Mouse (Mus musculus): ENCODE data around the gene Vps13d. TPM values are rescaled to one million over a fixed set of nuclear protein-coding genes. Genes with fewer than 3 reads are reported as not detected.

The Vps13d gene
- total and polyA plus RNA-seq, 2 experiments from 2014 or later = 7.8 to 35.3 TPM

DNA sequence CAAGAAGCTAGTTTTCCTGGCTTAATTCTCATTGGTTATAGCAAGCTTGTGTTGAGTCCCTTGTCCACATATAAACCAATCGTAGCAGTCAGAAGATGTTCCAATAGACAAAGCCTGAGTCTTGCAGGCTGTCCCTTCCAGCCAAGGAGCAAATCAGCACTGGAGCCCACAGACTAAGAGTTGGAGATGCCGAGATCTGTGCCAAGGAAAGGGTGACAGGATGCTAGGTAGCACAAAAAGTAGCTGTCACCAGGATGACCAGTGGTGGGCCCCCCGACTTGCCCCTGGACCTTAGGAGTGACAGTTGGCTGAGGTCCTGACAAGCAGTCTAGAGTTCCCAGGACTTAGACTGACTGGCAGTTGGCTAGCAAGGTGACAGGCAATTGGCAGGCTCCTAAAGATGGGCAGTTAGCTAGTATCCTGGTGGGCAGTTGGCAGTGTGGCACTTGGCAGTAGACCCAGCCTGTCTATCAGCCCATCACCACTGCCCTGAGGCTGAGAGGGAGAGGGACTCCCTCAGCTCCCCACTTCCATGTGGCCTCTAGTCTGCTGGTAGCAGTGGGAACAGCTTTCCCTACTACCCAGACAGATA, 258.1 kb downstream of the Vps13d start:
- TF ChIP-seq CTCF (IDR thresholded peaks at IDR 0.05; ENCODE audit: low read depth) = peak; percentile 28; the same call in 1 of the 2 replicates
- Histone ChIP-seq H3K27ac (no peak overlapping the region), H3K4me3 (ENCODE audit: low read length) (no peak overlapping the region), H3K4me1 (ENCODE audit: insufficient read depth, low read length) (no peaks in the 10 kb centered on the region), H3K36me3 (ENCODE audit: insufficient read depth, low read length) (no peaks in the 10 kb centered on the region), H3K4me2 (ENCODE audit: low read depth, low read length) (no peak overlapping the region), H3K9me3 (ENCODE audit: low read length) (no peaks in the 10 kb centered on the region), H3K27me3 (ENCODE audit: insufficient read depth, low read length) (no peaks in the 10 kb centered on the region), H3K9ac (replicated peaks; ENCODE audit: low read length) (no peak overlapping the region)
- ATAC-seq (peak; percentile 96), DNase-seq (ENCODE audit: low spot score) (peak; percentile 77)
- 38% methylated on average over 3 of the region's 3 CpGs for WGBS

DNA sequence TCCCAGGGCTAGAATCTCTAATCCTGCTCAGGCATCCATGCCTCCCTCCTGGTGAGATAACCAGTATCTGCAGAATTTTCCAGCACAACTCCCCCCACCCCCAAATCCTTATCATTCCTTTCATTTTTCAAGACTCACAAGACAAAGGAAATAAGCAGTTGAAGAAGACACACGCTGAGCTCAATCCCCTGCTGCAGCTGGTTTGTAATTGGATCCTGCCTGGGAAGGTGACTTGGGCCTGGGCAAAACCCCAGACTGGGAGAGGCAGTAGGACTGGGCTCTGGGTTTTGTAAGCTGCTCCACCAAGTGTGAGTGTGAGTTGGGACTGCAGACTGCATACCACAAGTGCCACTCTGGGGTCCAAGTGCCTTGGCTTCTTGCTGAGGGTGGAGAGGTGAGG, 260.3 kb downstream of the Vps13d start:
- Histone ChIP-seq H3K27me3 (ENCODE audit: insufficient read depth, low read length) (no peaks in the 10 kb centered on the region), H3K4me3 (ENCODE audit: low read length) (no peak overlapping the region), H3K36me3 (ENCODE audit: insufficient read depth, low read length) (no peaks in the 10 kb centered on the region), H3K4me1 (ENCODE audit: insufficient read depth, low read length) (no peaks in the 10 kb centered on the region), H3K9ac (replicated peaks; ENCODE audit: low read length) (no peak overlapping the region), H3K4me2 (ENCODE audit: low read depth, low read length) (no peak overlapping the region), H3K27ac (no peak overlapping the region), H3K9me3 (ENCODE audit: low read length) (no peaks in the 10 kb centered on the region)
- 9% methylated on average over 1 of the region's 1 CpGs for WGBS
- DNase-seq (ENCODE audit: low spot score) = no peak
- no peak for ATAC-seq
- TF ChIP-seq CTCF (IDR thresholded peaks at IDR 0.05; ENCODE audit: low read depth) = no peak

DNA sequence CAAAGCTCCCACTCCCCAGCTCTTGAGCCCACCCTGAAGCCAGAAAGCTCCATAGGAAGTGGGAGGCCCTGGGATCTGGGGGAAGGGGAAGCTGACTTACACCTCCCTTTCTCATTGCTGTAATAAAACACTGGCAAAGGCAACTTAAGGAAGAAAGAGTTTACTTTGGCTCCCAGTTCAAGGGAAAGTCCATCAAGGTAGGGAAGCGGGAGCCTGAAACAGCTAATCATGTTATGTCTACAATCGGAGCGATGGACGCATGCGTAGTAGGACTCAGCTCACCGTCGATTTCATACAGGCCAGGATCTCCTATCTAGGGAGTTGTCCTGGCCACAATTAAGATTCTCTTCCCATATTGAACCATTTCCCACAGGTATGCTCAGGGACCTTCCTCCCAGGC, 263.6 kb downstream of the Vps13d start:
- H3K4me3 ChIP-seq (ENCODE audit: low read length) = no peak overlapping the region
- ATAC-seq = no peak

DNA sequence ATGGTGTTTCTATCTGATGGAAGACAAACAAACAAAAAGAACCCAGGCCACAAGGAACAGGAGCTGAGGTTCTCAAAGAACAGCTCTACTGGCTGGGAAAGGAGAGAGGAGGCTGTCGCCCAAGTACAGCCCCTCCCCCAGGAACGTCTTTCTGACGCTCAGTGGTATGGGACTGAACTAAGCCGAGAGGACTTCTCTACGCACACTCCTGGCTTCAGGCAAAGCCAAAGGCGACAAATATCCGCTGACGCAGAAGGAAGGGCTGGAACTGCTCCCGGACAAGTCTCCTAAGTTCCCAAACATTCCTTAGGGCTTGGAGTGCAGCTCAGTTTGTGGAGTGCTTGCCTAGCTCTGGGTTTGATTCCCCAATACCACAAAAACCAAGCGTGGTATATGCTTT, 264.4 kb downstream of the Vps13d start:
- Histone ChIP-seq H3K4me1 (ENCODE audit: insufficient read depth, low read length) (no peaks in the 10 kb centered on the region), H3K36me3 (ENCODE audit: insufficient read depth, low read length) (0 out of 2 replicates have a peak, but pooled peaks cover 6% of the 10 kb centered on the region), H3K9ac (replicated peaks; ENCODE audit: low read length) (no peak overlapping the region), H3K27me3 (ENCODE audit: insufficient read depth, low read length) (no peaks in the 10 kb centered on the region), H3K4me2 (ENCODE audit: low read depth, low read length) (no peak overlapping the region), H3K4me3 (ENCODE audit: low read length) (no peak overlapping the region), H3K27ac (peak overlapping the region; percentile 72), H3K9me3 (ENCODE audit: low read length) (no peaks in the 10 kb centered on the region)
- WGBS = 30% methylated on average over 10 of the region's 10 CpGs
- ATAC-seq = peak; percentile 62
- peak; percentile 73 for DNase-seq (ENCODE audit: low spot score)
- TF ChIP-seq CTCF (IDR thresholded peaks at IDR 0.05; ENCODE audit: low read depth) = no peak

More for the DNA sequence above, 263.6 kb downstream of the Vps13d start:
- TF ChIP-seq CTCF (IDR thresholded peaks at IDR 0.05; ENCODE audit: low read depth) = no peak
- Histone ChIP-seq H3K9ac (replicated peaks; ENCODE audit: low read length) (no peak overlapping the region), H3K36me3 (ENCODE audit: insufficient read depth, low read length) (0 out of 2 replicates have a peak, but pooled peaks cover 6% of the 10 kb centered on the region), H3K4me2 (ENCODE audit: low read depth, low read length) (no peak overlapping the region), H3K4me1 (ENCODE audit: insufficient read depth, low read length) (no peaks in the 10 kb centered on the region), H3K27me3 (ENCODE audit: insufficient read depth, low read length) (no peaks in the 10 kb centered on the region), H3K9me3 (ENCODE audit: low read length) (no peaks in the 10 kb centered on the region), H3K27ac (peak overlapping the region; percentile 72; the same call in 1 of the 2 replicates)
- 83% methylated on average over 7 of the region's 7 CpGs for WGBS
- DNase-seq (ENCODE audit: low spot score) = no peak

DNA sequence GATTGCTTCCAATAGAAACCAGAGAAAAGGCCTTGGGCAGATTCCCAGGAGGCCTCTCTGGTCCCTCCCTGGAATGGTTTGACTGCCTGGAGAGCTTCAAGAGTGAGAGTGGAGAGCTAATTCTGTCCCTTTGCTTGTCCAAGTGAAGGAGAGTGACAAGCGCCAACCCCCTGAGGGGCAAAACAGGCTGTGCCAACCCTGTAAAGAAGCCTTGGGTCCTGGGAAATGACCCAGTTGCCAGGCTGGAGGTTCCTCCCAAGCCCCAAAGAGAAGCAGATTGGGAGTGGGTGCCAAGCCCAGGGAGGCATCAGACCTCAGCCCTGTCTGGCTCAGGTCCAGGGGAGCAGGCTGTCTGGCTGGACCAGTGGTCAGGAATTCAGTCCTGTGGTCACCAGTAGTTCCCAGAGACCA, 265.0 kb downstream of the Vps13d start:
- peak; percentile 82 for ATAC-seq
- 52% methylated on average over 1 of the region's 1 CpGs for WGBS

DNA sequence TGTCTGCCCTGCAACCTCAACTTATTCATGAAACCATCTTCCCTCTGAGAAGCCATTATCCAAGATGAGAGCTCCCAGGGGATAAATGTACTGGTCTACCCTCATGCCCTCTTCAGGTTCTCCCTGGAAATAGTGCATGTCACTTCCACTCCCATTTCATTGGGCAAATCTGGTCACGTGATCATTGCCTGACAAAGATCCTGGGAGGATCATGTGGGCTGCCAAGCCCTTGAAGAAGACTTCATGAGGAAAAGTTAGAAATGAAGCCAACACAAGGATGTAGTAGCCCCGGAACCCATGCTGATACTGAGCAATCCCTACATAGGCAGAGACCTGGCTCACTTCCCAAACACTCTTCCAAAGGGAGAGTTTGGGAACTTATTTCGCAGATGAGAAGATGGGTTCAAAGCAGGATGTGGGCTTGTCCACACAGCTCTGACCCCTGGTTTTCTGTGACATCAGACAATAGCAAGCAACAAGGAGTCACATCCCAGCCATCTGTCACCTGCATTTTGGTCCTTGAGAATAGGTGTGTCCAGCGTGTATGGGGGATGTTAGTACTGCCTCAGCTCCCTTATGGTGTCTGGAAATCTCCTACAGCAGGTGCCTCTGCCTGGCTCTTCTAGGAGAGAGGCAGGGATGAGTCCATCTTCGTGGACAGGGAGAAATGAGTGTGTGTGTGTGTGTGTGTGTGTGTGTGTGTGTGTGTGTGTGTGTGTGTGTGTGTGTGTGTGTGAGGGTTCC, 265.9 kb downstream of the Vps13d start:
- peak overlapping the region; percentile 72; the same call in 1 of the 2 replicates for H3K27ac ChIP-seq
- H3K4me2 ChIP-seq (ENCODE audit: low read depth, low read length) = no peak overlapping the region
- 61% methylated on average over 5 of the region's 5 CpGs for WGBS
- no peaks in the 10 kb centered on the region for H3K9me3 ChIP-seq (ENCODE audit: low read length)
- no peak overlapping the region for H3K4me3 ChIP-seq (ENCODE audit: low read length)
- H3K9ac ChIP-seq (replicated peaks; ENCODE audit: low read length) = no peak overlapping the region
- 0 out of 2 replicates have a peak, but pooled peaks cover 6% of the 10 kb centered on the region for H3K36me3 ChIP-seq (ENCODE audit: insufficient read depth, low read length)
- no peak for TF ChIP-seq CTCF (IDR thresholded peaks at IDR 0.05; ENCODE audit: low read depth)
- H3K4me1 ChIP-seq (ENCODE audit: insufficient read depth, low read length) = no peaks in the 10 kb centered on the region
- ATAC-seq (no peak; the same call in 1 of the 2 replicates), DNase-seq (ENCODE audit: low spot score) (peak; percentile 12)
- no peaks in the 10 kb centered on the region for H3K27me3 ChIP-seq (ENCODE audit: insufficient read depth, low read length)

More for the DNA sequence above, 265.0 kb downstream of the Vps13d start:
- no peak for TF ChIP-seq CTCF (IDR thresholded peaks at IDR 0.05; ENCODE audit: low read depth)
- peak overlapping the region; percentile 72 for H3K27ac ChIP-seq
- no peaks in the 10 kb centered on the region for H3K9me3 ChIP-seq (ENCODE audit: low read length)
- no peaks in the 10 kb centered on the region for H3K4me1 ChIP-seq (ENCODE audit: insufficient read depth, low read length)
- H3K27me3 ChIP-seq (ENCODE audit: insufficient read depth, low read length) = no peaks in the 10 kb centered on the region
- peak; percentile 83 for DNase-seq (ENCODE audit: low spot score)
- no peak overlapping the region for H3K4me3 ChIP-seq (ENCODE audit: low read length)
- 0 out of 2 replicates have a peak, but pooled peaks cover 6% of the 10 kb centered on the region for H3K36me3 ChIP-seq (ENCODE audit: insufficient read depth, low read length)
- no peak overlapping the region for H3K4me2 ChIP-seq (ENCODE audit: low read depth, low read length)
- H3K9ac ChIP-seq (replicated peaks; ENCODE audit: low read length) = no peak overlapping the region

Other genes with a start within 250 kb of the Vps13d start
- gene Tnfrsf1b, start 51.9 kb upstream of the Vps13d start, total RNA-seq (2014; rRNA removed) = 7.3 and 36.8 TPM in 2 replicates
- 2.5 and 2.9 TPM in 2 replicates for gene Tnfrsf1b, start 51.9 kb upstream of the Vps13d start, polyA plus RNA-seq (2015; fragmentation: Nextera tagmentation; extraction: Ambion mirVana)
- gene Tnfrsf8, start 120.2 kb upstream of the Vps13d start, total RNA-seq (2014; rRNA removed) = 1.8 and 2.8 TPM in 2 replicates
- gene Tnfrsf8, start 120.2 kb upstream of the Vps13d start, polyA plus RNA-seq (2015; fragmentation: Nextera tagmentation; extraction: Ambion mirVana) = 1.0 and 1.2 TPM in 2 replicates

Data from hindbrain, postnatal 0 days (tissue).